Mouse (Mus musculus) G1E (cell line): ENCODE data around the gene Prkar2a.

Experiments
- CTCF ChIP-seq: IDR thresholded peaks from 2 replicates; pipeline ENCODE4 v1.5.1; 2012; ENCODE audit warnings: low read depth, low read length, inconsistent platforms, mixed read lengths
- GATA2 ChIP-seq: IDR thresholded peaks from 2 replicates; pipeline ENCODE4 v1.6.1; 2012; ENCODE audit warnings: low read depth, low read length, inconsistent platforms, borderline replicate concordance

GRCm38 (mm10) chr9:108710767-108711166 is 21.7 kb downstream of the Prkar2a start:
- TF ChIP-seq CTCF (no peak), GATA2 (no peak)
